Mouse (Mus musculus) small intestine, adult 10 weeks (tissue): Measurements from ENCODE around the gene Shf. TPM values are rescaled to one million over a fixed set of nuclear protein-coding genes. Genes with fewer than 3 reads are reported as not detected.

ENCODE experiments used
- polyA plus RNA-seq: library from polyadenylated mRNA; stranded (reverse); fragments of 350-450 nt; fragmentation: Illumina TruSeq; extraction: RNeasy Lipid Tissue Mini Kit (QIAGEN cat#74804); gene quantifications from one replicate; pipeline ENCODE4 v1.2.3, GENCODE M21; 2014; ENCODE audit warnings: low replicate concordance

The Shf gene
- polyA plus RNA-seq = not detected

GRCm38 (mm10) chr2:122368995-122369739, at the start of gene Shf:
Gene Shf (minus strand): TSS chr2:122369162.

GRCm38 (mm10) chr2:122315372-122315771, 53.6 kb downstream of the Shf start, which contains the start of gene Duox1:
Gene Duox1 (plus strand): TSS chr2:122315672.

GRCm38 (mm10) chr2:122313536-122313935, 55.4 kb downstream of the Shf start, which contains the start of gene Duoxa1:
Gene Duoxa1 (minus strand): TSS chr2:122313730.

Other genes with a start within 250 kb of the Shf start
- 14,089 TPM for gene B2m, start 221.5 kb downstream of the Shf start, polyA plus RNA-seq
- gene Trim69, start 208.5 kb downstream of the Shf start, polyA plus RNA-seq = 0.22 TPM
- not detected for gene Patl2, start 183.0 kb downstream of the Shf start, polyA plus RNA-seq
- gene Terb2, start 182.9 kb downstream of the Shf start, polyA plus RNA-seq = not detected
- 211 TPM for gene Sord, start 134.4 kb downstream of the Shf start, polyA plus RNA-seq
- 0.26 TPM for gene Duox2, start 70.7 kb downstream of the Shf start, polyA plus RNA-seq
- gene Duoxa2, start 70.3 kb downstream of the Shf start, polyA plus RNA-seq = not detected
- gene Duoxa1, start 55.4 kb downstream of the Shf start, polyA plus RNA-seq = not detected
- gene Duox1, start 53.5 kb downstream of the Shf start, polyA plus RNA-seq = not detected
- 154 TPM for gene Slc28a2, start 57.3 kb upstream of the Shf start, polyA plus RNA-seq
- 0.15 TPM for gene Gm14085, start 115.8 kb upstream of the Shf start, polyA plus RNA-seq
- 28.7 TPM for gene Gatm, start 242.1 kb upstream of the Shf start, polyA plus RNA-seq